Mouse (Mus musculus) midbrain, postnatal 0 days (tissue): Measurements from ENCODE around the gene Krt80. TPM values are rescaled to one million over a fixed set of nuclear protein-coding genes. Genes with fewer than 3 reads are reported as not detected.
A peak's percentile ranks its signal among the peaks of the same experiment; 100 is the strongest.

ENCODE experiments used
- ATAC-seq: fragments of 200-750 bp; cut with Nextera tagmentation; 2 replicates; pipeline ENCODE4 v1.8.0; 2017; ENCODE audit warnings: moderate number of reproducible peaks, mild to moderate bottlenecking, moderate TSS enrichment, moderate library complexity; ENCODE audit not compliant: low FRiP score
- DNase-seq: peaks from one replicate; pipeline ENCODE4 v3.0.0-alpha.2; 2015; ENCODE audit warnings: low spot score
- H3K27ac ChIP-seq: fragments of 300-500 bp; sonication (generic); 2 replicates; pipeline ENCODE4 v1.5.1; 2014; ENCODE audit warnings: low read depth, mild to moderate bottlenecking, low read length, mixed read lengths
- H3K27me3 ChIP-seq: fragments of 300-500 bp; sonication (generic); 2 replicates; pipeline ENCODE4 v1.6.1; 2014; ENCODE audit warnings: low read length, control low read depth, mixed read lengths; ENCODE audit not compliant: insufficient read depth
- H3K36me3 ChIP-seq: fragments of 300-500 bp; sonication (generic); 2 replicates; pipeline ENCODE4 v1.6.1; 2014; ENCODE audit warnings: low read length, control low read depth, mixed read lengths; ENCODE audit not compliant: insufficient read depth
- H3K4me1 ChIP-seq: fragments of 300-500 bp; sonication (generic); 2 replicates; pipeline ENCODE4 v1.6.1; 2014; ENCODE audit warnings: mild to moderate bottlenecking, control low read depth, antibody characterized with exemption, low read length, mixed read lengths; ENCODE audit not compliant: insufficient read depth
- H3K4me2 ChIP-seq: fragments of 300-500 bp; sonication (generic); 2 replicates; pipeline ENCODE4 v1.6.1; 2014; ENCODE audit warnings: low read depth, mild to moderate bottlenecking, low read length, mixed read lengths; ENCODE audit not compliant: poor library complexity, severe bottlenecking
- H3K4me3 ChIP-seq: fragments of 300-500 bp; sonication (generic); 2 replicates; pipeline ENCODE4 v1.5.1; 2014; ENCODE audit warnings: low read depth, mild to moderate bottlenecking, low read length, moderate library complexity
- H3K9ac ChIP-seq: fragments of 300-500 bp; sonication (generic); replicated peaks from 2 replicates; pipeline ENCODE4 v1.6.1; 2014; ENCODE audit warnings: mild to moderate bottlenecking, low read length, moderate library complexity, mixed read lengths; ENCODE audit not compliant: poor library complexity, severe bottlenecking
- H3K9me3 ChIP-seq: fragments of 300-500 bp; sonication (generic); 2 replicates; pipeline ENCODE4 v1.6.1; 2016; ENCODE audit warnings: low read length, control low read depth
- CTCF ChIP-seq: IDR thresholded peaks from 2 replicates; pipeline ENCODE4 v1.5.1; 2016; ENCODE audit warnings: antibody characterized with exemption, mild to moderate bottlenecking
- WGBS: fragments of 180-500 bp; shearing (Covaris S2); extraction: QIAGEN DNeasy Blood & Tissue Kit; methylation state at CpG from one replicate; pipeline ENCODE4 v1.1.7; 2014; 5-methylcytosine and 5-hydroxymethylcytosine counted together
- polyA plus RNA-seq: library from polyadenylated mRNA; unstranded; fragments of >200 nt; fragmentation: Nextera tagmentation; extraction: Ambion mirVana; gene quantifications from 2 replicates; pipeline ENCODE4 v1.2.1, GENCODE M21; 2015
- total RNA-seq: library from RNA; depleted of rRNA; stranded (reverse); fragments of >200 nt; gene quantifications from 2 replicates; pipeline ENCODE4 v1.2.3, GENCODE M21; 2014

Krt80 gene
- total and polyA plus RNA-seq, 2 experiments from 2014 or later: 0.16 to 1.0 TPM

- no peaks in the 10 kb centered on the region for H3K27me3 ChIP-seq
- H3K27ac ChIP-seq: no peak overlapping the region
- H3K4me2 ChIP-seq: no peak overlapping the region
- no peaks in the 10 kb centered on the region for H3K4me1 ChIP-seq
- DNase-seq (no peak), ATAC-seq (no peak)
- no peak overlapping the region for H3K9ac ChIP-seq
- no peaks in the 10 kb centered on the region for H3K9me3 ChIP-seq
- no peaks in the 10 kb centered on the region for H3K36me3 ChIP-seq
- H3K4me3 ChIP-seq: no peak overlapping the region
- TF ChIP-seq CTCF: peak; percentile 61
- 60% methylated on average over 5 of the region's 5 CpGs for WGBS
Observed at GRCm38 (mm10) chr15:101341797-101342515, 28.0 kb downstream of the Krt80 start.

GRCm38 (mm10) chr15:101339537-101339936, 30.4 kb downstream of the Krt80 start:
- DNase-seq (peak; percentile 92), ATAC-seq (peak; percentile 75)
- Histone ChIP-seq H3K9ac (no peak overlapping the region), H3K4me1 (no peaks in the 10 kb centered on the region), H3K27me3 (no peaks in the 10 kb centered on the region), H3K9me3 (no peaks in the 10 kb centered on the region), H3K27ac (no peak overlapping the region), H3K36me3 (no peaks in the 10 kb centered on the region), H3K4me3 (no peak overlapping the region), H3K4me2 (no peak overlapping the region)
- peak; percentile 99 for TF ChIP-seq CTCF
- 0% methylated on average over 2 of the region's 2 CpGs for WGBS

- H3K27me3 ChIP-seq: no peaks in the 10 kb centered on the region
- TF ChIP-seq CTCF: no peak
- no peak overlapping the region for H3K27ac ChIP-seq
- no peaks in the 10 kb centered on the region for H3K36me3 ChIP-seq
- DNase-seq: no peak
- H3K9ac ChIP-seq: no peak overlapping the region
- no peaks in the 10 kb centered on the region for H3K4me1 ChIP-seq
- WGBS: 86% methylated on average over 4 of the region's 4 CpGs
- no peak for ATAC-seq
- no peak overlapping the region for H3K4me2 ChIP-seq
- H3K4me3 ChIP-seq: no peak overlapping the region
- no peaks in the 10 kb centered on the region for H3K9me3 ChIP-seq
Observed at GRCm38 (mm10) chr15:101338359-101338758, 31.6 kb downstream of the Krt80 start.

GRCm38 (mm10) chr15:101336474-101337174, 33.3 kb downstream of the Krt80 start:
- TF ChIP-seq CTCF: no peak
- no peak for ATAC-seq
- H3K36me3 ChIP-seq: no peaks in the 10 kb centered on the region
- H3K4me3 ChIP-seq: no peak overlapping the region
- no peak overlapping the region for H3K27ac ChIP-seq
- WGBS: 39% methylated on average over 24 of the region's 24 CpGs
- DNase-seq: no peak
- no peaks in the 10 kb centered on the region for H3K27me3 ChIP-seq
- no peak overlapping the region for H3K9ac ChIP-seq
- no peaks in the 10 kb centered on the region for H3K9me3 ChIP-seq
- no peak overlapping the region for H3K4me2 ChIP-seq
- H3K4me1 ChIP-seq: no peaks in the 10 kb centered on the region

GRCm38 (mm10) chr15:101333648-101334047, 36.3 kb downstream of the Krt80 start:
- WGBS: 62% methylated on average over 4 of the region's 4 CpGs
- Histone ChIP-seq H3K4me2 (no peak overlapping the region), H3K27me3 (no peaks in the 10 kb centered on the region), H3K9ac (no peak overlapping the region), H3K27ac (no peak overlapping the region), H3K36me3 (no peaks in the 10 kb centered on the region), H3K9me3 (no peaks in the 10 kb centered on the region), H3K4me1 (no peaks in the 10 kb centered on the region), H3K4me3 (no peak overlapping the region)
- ATAC-seq (no peak), DNase-seq (no peak)
- no peak for TF ChIP-seq CTCF

- H3K9me3 ChIP-seq: no peaks in the 10 kb centered on the region
- H3K4me2 ChIP-seq: no peak overlapping the region
- no peaks in the 10 kb centered on the region for H3K4me1 ChIP-seq
- H3K9ac ChIP-seq: no peak overlapping the region
- H3K36me3 ChIP-seq: no peaks in the 10 kb centered on the region
- DNase-seq: no peak
- H3K4me3 ChIP-seq: no peak overlapping the region
- no peak for ATAC-seq
- 25% methylated on average over 1 of the region's 1 CpGs for WGBS
- no peaks in the 10 kb centered on the region for H3K27me3 ChIP-seq
- H3K27ac ChIP-seq: no peak overlapping the region
- TF ChIP-seq CTCF: no peak
Observed at GRCm38 (mm10) chr15:101333165-101333564, 36.8 kb downstream of the Krt80 start.
